Mouse (Mus musculus) bone marrow macrophage, adult 2 months (primary cell): ENCODE results near the gene Eno3. TPM values are rescaled to one million over a fixed set of nuclear protein-coding genes. Genes with fewer than 3 reads are reported as not detected.

Experiments used
- H3K27ac ChIP-seq: 2 replicates; pipeline ENCODE4 v1.5.1; 2012; ENCODE audit warnings: low read depth, low read length; ENCODE audit not compliant: insufficient read depth
- H3K4me1 ChIP-seq: 2 replicates; pipeline ENCODE4 v1.6.1; 2012; ENCODE audit warnings: low read length; ENCODE audit not compliant: control insufficient read depth, insufficient read depth
- H3K4me3 ChIP-seq: 2 replicates; pipeline ENCODE4 v1.5.1; 2012; ENCODE audit warnings: mild to moderate bottlenecking, low read length, moderate library complexity; ENCODE audit not compliant: insufficient read depth
- CTCF ChIP-seq: IDR thresholded peaks from 2 replicates; pipeline ENCODE4 v1.5.1; 2012; ENCODE audit warnings: low read depth, mild to moderate bottlenecking, low read length, moderate library complexity
- POLR2A ChIP-seq: IDR thresholded peaks from 2 replicates; pipeline ENCODE4 v1.6.1; 2012; ENCODE audit warnings: mild to moderate bottlenecking, low read depth, low read length, borderline replicate concordance
- polyA plus RNA-seq: library from polyadenylated mRNA; stranded (reverse); fragments of >200 nt; gene quantifications from 2 replicates; pipeline ENCODE4 v1.2.4, GENCODE M21; 2012; ENCODE audit not compliant: missing spikeins, insufficient read depth, insufficient read length

The Eno3 gene
- polyA plus RNA-seq, 1 experiment = 4.7 TPM

DNA sequence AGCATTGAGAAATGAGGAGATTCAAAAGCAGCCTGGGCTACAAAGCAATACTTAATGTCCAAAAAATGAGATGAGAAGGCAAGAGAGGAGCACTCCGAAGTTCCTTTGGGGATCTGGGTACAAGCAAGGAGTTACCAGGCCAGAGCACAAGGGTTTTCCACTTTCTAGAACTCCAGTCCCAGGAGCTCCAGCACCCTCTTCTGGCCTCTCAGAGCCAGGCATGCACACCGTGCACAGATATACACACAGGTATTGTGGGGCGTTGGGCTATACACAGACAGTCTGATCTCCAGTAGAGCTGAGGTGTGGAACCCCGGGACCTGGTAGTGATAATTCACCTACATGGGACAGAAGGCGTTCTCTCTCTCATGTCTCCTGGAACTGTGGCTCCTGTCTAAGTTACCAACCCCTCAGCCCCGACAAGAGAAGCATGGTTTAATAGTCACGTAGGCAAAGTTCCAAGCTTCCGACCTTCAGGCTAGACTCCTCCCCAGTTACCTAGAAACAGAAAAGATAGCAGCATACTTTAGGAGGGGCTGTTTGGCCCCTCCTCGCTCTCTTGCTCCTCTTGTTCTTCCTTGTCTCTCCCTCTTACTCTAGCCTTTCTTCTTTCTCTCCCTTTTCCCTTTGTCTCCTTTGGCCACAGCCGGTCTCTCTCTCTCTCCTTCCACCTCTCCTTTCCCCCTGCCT lies 33.8 kb upstream of the Eno3 start:
- no peak overlapping the region for H3K27ac ChIP-seq
- H3K4me1 ChIP-seq = peaks cover 12% of the 10 kb centered on the region
- H3K4me3 ChIP-seq = no peak overlapping the region
- TF ChIP-seq POLR2A (no peak), CTCF (no peak)

DNA sequence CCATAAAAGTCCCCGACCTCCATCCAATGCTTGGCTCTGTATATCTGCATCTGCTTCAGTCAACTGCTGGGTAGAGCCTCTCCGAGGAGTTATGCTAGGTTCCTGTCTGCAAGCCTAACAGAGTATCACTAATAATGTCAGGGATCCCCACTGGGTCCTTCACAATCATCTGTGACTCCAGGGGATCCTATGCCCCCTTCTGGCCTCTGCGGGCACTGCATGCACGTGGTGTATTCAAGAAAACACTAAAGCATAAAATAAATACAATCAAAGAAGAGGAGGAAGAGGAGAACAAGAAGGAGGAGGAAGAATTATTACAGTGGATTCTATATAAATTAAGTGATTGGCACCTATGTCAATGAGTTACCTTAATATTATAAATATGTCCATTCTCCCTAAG lies 31.5 kb upstream of the Eno3 start:
- no peak for TF ChIP-seq POLR2A
- TF ChIP-seq CTCF = peak; percentile 65
- Histone ChIP-seq H3K27ac (no peak overlapping the region), H3K4me3 (no peak overlapping the region), H3K4me1 (peaks cover 16% of the 10 kb centered on the region)

DNA sequence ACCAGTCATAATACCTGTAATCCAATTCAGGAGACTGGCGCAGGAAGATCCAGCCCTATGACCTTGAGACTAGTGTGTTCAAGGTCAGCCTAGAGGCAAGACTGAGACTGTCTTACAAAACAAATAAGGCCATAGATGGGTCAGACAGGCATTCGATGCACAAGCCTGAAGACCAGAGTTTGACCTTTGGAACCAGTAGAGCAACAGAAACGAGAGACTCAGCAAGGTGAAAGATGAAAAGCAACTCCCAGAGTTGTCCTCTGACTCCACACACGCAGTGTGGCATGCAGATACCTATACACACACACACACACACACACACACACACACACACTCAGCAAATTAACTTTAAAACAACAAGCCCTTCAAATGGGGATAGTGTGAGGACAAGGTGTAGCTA lies 30.1 kb upstream of the Eno3 start:
- peaks cover 17% of the 10 kb centered on the region for H3K4me1 ChIP-seq
- TF ChIP-seq POLR2A = no peak
- no peak for TF ChIP-seq CTCF
- H3K27ac ChIP-seq = no peak overlapping the region
- H3K4me3 ChIP-seq = no peak overlapping the region

DNA sequence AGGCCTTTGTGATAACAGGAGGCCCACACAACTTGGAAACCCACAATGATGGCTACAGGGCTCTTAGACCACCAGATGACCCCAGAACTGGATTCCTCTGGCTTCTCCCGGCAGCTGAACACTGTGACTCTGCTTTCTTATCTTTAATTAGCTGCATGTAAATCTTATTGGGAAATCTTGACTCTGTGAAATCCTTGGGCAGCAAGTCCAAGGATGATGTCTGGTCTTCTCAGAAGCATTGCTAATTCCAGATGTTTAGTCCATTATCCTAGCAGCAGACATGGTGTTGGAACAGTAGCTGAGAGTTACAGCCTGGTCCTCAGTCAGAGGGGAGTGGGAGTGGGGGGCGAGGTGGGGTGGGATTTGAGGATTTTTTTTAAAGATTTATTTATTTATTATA lies 28.6 kb upstream of the Eno3 start:
- Histone ChIP-seq H3K27ac (no peak overlapping the region), H3K4me3 (no peak overlapping the region), H3K4me1 (peaks cover 20% of the 10 kb centered on the region)
- no peak for TF ChIP-seq CTCF

DNA sequence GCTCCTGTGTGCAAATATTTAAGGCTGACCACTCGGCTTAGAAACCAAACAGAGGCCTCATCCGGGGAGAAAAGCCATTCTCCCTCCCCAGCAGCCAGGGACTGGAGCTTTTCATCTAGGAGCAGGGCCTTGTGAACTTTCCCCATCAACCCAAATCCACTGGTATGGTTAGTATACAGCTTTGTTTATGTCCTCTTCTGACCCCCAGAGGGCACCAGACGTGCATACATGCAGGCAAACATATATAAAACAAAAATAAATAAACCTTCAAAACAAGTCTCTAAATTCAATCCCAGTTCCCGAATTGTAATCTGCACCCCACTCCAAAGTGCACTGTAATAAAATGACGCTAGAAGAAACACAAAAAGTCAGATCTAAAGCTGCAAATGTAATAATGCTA lies 27.4 kb upstream of the Eno3 start:
- H3K4me1 ChIP-seq = peaks cover 20% of the 10 kb centered on the region
- H3K27ac ChIP-seq = no peak overlapping the region
- TF ChIP-seq CTCF (no peak), POLR2A (no peak)
- no peak overlapping the region for H3K4me3 ChIP-seq

DNA sequence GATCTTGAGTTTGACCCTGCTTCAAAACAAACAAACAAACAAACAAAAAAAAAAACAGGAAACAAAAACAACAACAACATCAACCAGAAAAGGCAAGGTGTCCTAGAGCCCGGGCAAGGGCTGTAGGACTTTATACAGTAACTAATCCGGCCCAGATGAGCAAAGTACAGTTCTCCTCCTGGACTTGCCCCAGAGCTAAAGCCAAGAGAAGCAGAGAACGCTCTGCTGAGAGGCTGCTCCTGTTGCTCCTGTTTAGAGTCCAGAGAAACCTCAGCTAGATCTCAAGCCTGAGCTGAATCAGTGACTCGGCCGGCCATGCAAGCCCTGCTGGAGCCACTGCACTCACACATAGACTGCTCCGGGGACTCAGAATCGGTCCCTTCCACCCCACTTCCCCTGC lies 26.9 kb upstream of the Eno3 start:
- no peak overlapping the region for H3K4me3 ChIP-seq
- no peak overlapping the region for H3K27ac ChIP-seq
- no peak for TF ChIP-seq POLR2A
- TF ChIP-seq CTCF = no peak
- H3K4me1 ChIP-seq = peaks cover 20% of the 10 kb centered on the region

DNA sequence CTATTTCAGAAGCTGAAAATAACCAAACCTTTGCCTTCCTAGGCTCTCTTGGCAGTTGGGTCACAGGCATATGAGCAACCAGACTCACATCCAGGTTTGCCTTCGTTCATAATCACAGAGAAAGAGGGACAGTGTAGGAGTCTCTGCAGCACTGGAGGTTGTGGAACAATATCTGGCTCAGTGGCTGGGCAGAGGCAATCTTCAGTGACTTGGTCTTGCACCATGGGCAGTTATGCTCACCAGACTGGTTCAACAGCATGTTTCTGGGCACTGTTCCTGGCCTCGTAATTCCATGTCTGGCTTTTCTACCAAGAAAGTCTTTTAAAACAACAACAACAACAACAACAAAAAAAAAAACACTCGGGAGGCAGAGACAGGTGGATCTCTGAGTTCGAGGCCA lies 21.4 kb upstream of the Eno3 start:
- H3K4me1 ChIP-seq = peaks cover 14% of the 10 kb centered on the region
- no peak for TF ChIP-seq POLR2A
- TF ChIP-seq CTCF = no peak
- H3K4me3 ChIP-seq = no peak overlapping the region
- no peak overlapping the region for H3K27ac ChIP-seq

DNA sequence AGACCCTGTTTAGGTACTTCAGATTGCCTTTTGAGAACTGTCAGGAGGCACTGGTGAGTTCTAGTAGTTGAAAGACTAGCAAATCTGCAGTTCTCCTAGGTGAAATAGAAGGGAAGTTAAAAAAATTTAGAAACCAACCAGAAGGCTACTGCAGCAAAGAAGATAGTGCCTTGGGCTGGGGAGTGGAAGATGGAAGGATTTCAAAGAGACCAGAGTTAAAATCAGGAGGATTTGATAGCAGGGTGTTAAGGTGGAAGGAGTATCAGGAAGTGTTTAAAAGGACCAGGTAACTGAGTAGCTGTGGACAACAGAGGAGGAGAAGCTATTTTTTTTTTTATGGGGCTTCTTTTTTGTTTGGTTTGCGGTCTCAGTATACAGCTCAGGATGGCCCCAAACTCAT lies 19.2 kb upstream of the Eno3 start:
- TF ChIP-seq POLR2A (no peak), CTCF (no peak)
- Histone ChIP-seq H3K27ac (no peak overlapping the region), H3K4me3 (no peak overlapping the region), H3K4me1 (peaks cover 3% of the 10 kb centered on the region)

DNA sequence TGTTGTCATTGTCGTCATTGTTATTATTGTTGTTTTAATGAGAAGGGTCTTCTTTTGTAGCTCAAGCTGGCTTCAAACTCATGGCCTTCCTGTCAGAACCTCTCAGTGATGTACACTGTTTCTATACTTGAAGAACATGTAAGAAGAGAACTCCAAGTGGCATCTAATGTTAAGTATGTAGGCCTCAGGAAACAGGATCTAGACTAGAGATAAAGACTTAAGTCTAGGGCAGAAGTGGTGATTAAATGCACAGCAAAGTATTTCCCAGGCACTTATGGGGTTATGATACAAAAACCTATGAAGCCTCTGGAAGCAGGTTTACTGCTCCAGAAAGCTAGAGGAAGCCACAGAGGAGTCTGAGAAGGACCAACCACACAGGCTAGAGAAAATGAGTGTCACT lies 18.7 kb upstream of the Eno3 start:
- TF ChIP-seq POLR2A (no peak), CTCF (no peak)
- no peak overlapping the region for H3K4me3 ChIP-seq
- H3K4me1 ChIP-seq = no peaks in the 10 kb centered on the region
- no peak overlapping the region for H3K27ac ChIP-seq

DNA sequence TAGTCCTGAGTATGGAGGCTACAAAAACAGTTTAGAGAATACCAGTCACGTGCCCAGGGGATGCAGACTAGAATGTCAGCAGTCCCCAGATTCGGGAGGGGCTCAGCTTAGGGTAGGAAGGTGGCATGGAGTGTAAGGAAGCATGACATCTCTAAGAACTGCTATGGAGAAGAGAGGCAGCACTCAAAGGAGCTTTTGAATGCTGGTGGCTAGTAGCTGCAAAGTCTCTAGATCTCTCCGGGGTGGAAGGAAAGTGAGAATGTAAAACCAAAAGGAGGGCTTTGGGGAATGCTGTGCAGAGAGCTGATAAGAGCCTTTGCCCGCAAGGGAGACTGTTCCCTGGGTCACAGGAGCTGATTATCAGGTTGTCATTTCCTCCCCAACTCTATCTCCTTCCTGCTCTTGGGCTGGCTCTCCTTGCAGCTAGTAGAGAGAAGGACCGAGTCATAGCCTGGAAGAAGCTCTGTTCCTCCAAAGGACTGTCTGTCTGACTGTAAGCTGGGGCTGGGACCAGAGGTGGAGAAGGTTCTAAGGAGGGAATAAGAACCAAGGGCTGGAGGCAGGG lies 18.2 kb upstream of the Eno3 start, which contains the start of gene Gp1ba:
Gp1ba (plus strand) TSS at position 409 of the 565 bp plus-strand sequence.
- no peak within 1 kb of the TSS for H3K4me3 ChIP-seq
- H3K4me1 ChIP-seq = no peaks in the 10 kb centered on the region
- TF ChIP-seq CTCF = no peak
- TF ChIP-seq POLR2A = no peak
- H3K27ac ChIP-seq = no peak within 1 kb of the TSS
